Mouse (Mus musculus): ENCODE data around the gene Hist1h1a. TPM values are rescaled to one million over a fixed set of nuclear protein-coding genes. Genes with fewer than 3 reads are reported as not detected.
"Not testable (repeated sequence)": the region's sequence is repeated elsewhere in the genome, so short reads cannot be mapped to it uniquely, and the experiment has no call there.

Hist1h1a gene
- polyA plus RNA-seq, 1 experiment = 0.22 TPM

DNA sequence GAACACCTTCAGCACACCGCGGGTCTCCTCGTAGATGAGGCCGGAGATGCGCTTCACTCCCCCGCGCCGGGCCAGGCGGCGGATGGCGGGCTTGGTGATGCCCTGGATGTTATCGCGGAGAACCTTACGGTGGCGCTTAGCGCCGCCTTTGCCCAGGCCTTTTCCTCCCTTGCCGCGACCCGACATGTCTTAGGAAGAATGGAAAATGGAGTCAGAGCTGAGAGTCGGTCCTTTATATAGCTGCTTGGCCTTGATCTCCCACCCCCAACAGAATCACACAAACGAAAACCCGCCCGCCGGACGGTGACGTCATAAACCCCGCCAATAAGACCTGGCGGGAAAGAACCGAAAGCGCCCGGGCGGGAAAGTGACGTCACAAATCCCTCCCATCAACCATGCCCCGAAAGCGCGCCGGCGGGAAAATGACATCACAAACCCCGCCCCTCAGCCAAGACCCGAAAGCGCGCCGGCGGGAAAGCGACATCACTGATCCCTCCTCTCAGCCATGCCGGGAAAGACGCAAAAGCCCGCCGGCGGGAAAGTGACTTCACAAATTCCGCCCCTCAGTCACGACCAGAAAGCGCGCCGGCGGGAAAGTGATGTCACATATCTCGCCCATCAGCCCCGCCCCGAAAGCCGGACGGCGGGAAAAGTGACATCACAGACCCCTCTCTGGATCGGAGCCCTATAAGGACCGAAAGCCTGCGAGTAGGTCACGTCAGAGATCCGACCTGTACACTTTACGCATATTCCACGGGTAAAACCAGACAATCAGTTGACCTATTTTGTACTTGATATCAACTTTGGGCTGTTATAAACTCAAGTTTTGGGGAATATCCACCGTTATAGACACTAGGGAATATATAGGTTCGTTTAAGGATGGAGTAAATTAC is 2.2 kb upstream of the Hist1h1a start, which contains the start of gene Hist1h4a:
Hist1h4a (minus strand) TSS at position 259 of the 893 bp plus-strand sequence.
- H3K27me3 ChIP-seq (replicated peaks; ENCODE audit: control insufficient read depth, insufficient read depth, low read length) = no peaks in the 10 kb centered on the region
- peak; percentile 99 for DNase-seq
- no peaks in the 10 kb centered on the region for H3K36me3 ChIP-seq (ENCODE audit: control insufficient read depth, insufficient read depth, low read length)
- peak within 1 kb of the TSS; percentile 39; the same call in 1 of the 2 replicates for H3K27ac ChIP-seq (ENCODE audit: insufficient read depth, low read depth, low read length)
- H3K4me1 ChIP-seq (ENCODE audit: control insufficient read depth, insufficient read depth, low read length) = peaks cover 12% of the 10 kb centered on the region; the same call in 1 of the 2 replicates
- TF ChIP-seq CTCF (conservative IDR thresholded peaks at IDR 0.05; ENCODE audit: insufficient read depth, insufficient read length, low read depth, low read length) = no peak
- TF ChIP-seq POLR2A (IDR thresholded peaks at IDR 0.05; ENCODE audit: low read depth, low read length) = peak; percentile 68
- peak within 1 kb of the TSS; percentile 71 for H3K4me3 ChIP-seq (ENCODE audit: insufficient read depth, low read depth, low read length)
- WGBS = under 1% methylated on average over 68 of the region's 72 CpGs

DNA sequence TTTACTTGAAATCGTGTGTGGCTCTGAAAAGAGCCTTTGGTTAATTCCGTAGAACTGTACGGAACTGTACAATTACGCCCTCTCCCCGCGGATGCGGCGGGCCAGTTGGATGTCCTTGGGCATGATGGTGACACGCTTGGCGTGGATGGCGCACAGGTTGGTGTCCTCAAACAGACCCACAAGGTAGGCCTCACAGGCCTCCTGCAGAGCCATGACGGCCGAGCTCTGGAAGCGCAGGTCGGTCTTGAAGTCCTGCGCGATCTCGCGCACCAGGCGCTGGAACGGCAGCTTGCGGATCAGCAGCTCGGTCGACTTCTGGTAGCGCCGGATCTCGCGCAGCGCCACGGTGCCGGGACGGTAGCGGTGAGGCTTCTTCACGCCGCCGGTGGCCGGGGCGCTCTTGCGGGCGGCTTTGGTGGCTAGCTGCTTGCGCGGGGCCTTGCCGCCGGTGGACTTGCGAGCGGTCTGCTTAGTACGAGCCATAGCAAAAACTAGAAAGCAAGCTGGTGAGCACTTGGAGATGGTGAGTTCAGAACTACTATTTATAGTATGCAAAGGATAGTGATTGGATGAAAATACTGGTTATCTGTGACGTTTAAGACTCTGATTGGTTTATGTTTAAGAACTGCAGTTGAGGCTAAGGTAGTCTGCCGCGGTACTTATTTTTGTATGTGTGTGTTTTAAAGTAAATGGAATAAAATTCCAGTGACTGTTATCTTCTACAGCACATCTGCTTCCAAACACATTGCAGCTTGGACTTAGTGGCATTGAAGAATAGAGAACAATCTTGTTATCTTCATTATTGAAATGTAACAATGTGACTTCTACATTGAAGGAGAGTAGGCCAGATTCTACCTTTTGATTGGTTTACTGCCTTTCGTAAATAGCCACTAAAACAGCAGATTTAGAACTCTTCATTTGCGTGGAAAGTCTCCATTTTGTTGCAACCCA is 1.3 kb upstream of the Hist1h1a start, which contains the start of gene Hist1h3a:
Hist1h3a (minus strand) TSS at position 516 of the 951 bp plus-strand sequence.
- not testable (repeated sequence) for H3K27me3 ChIP-seq (replicated peaks; ENCODE audit: control insufficient read depth, insufficient read depth, low read length); H3K36me3 ChIP-seq (ENCODE audit: control insufficient read depth, insufficient read depth, low read length)
- WGBS = 1% methylated on average over 30 of the region's 52 CpGs
- peaks cover 11% of the 10 kb centered on the region; the same call in 1 of the 2 replicates for H3K4me1 ChIP-seq (ENCODE audit: control insufficient read depth, insufficient read depth, low read length)
- H3K27ac ChIP-seq (ENCODE audit: insufficient read depth, low read depth, low read length) = peak within 1 kb of the TSS; percentile 46; the same call in 1 of the 2 replicates
- peak; percentile 84 for DNase-seq
- peak within 1 kb of the TSS; percentile 53 for H3K4me3 ChIP-seq (ENCODE audit: insufficient read depth, low read depth, low read length)

DNA sequence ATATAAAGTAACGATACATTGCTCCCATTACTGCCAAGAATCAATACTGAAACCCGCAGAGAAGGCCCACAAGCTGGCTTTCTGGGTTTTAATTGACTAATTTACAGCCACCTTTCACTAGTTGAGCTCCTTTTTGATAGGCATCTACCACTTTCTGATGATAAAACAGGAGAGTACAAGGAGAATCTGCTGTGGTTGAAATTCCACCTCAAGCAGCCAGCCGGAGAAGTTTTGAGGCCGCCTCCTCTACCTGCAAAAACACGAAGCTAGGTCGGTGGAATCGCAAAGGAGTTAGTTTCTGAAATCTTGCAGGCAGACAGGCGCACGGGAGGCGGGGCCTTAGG is 252 bp upstream of the Hist1h1a start:
- no peak for TF ChIP-seq POLR2A (IDR thresholded peaks at IDR 0.05; ENCODE audit: low read depth, low read length)
- no peak for TF ChIP-seq CTCF (conservative IDR thresholded peaks at IDR 0.05; ENCODE audit: insufficient read depth, insufficient read length, low read depth, low read length)
- under 1% methylated on average over 10 of the region's 10 CpGs for WGBS
- H3K4me1 ChIP-seq (ENCODE audit: control insufficient read depth, insufficient read depth, low read length) = peaks cover 8% of the 10 kb centered on the region; the same call in 1 of the 2 replicates
- peak overlapping the region; percentile 52 for H3K4me3 ChIP-seq (ENCODE audit: insufficient read depth, low read depth, low read length)
- peak overlapping the region; percentile 46; the same call in 1 of the 2 replicates for H3K27ac ChIP-seq (ENCODE audit: insufficient read depth, low read depth, low read length)
- no peaks in the 10 kb centered on the region for H3K27me3 ChIP-seq (replicated peaks; ENCODE audit: control insufficient read depth, insufficient read depth, low read length)
- no peak for DNase-seq
- no peaks in the 10 kb centered on the region for H3K36me3 ChIP-seq (ENCODE audit: control insufficient read depth, insufficient read depth, low read length)

DNA sequence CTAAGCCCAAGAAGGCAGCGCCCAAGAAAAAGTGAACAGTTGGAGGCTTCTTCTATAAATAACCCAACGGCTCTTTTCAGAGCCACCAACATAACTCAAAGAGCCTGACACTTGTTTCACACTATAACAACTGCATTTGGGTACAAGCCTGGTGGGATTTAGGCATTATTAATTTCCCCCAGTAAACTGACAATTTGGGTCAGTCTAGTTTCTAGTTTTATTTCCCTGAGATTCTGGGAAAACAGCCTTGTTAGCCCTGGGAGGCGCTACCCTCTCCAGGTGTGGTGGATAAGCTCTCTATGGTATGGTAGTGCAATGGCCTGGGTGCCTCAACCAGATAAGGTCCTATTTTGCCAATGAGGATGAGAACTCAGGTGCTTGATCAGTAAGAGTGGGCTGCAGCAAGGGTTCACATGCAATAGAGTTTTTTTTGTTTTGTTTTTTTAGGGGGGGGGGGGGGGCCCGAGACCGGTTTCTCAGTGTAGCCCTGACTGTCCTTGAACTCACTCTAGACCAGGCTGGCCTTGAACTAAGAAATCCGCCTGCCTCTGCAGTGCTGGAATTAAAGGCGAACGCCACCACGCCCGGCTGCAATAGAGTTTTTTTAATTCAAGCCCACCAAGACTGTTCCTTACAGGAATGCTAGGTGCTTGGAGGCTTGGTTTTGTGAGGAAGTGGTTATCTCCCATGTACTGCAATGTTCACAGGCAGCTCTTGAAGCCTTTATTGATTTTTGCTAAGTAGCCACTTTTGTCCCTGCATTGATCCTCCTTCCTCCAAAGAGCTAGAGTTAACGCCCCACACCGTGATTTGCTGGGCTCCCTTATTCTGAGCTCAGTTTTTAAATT is 1.1 kb downstream of the Hist1h1a start:
- TF ChIP-seq POLR2A (IDR thresholded peaks at IDR 0.05; ENCODE audit: low read depth, low read length) = no peak
- no peak for TF ChIP-seq CTCF (conservative IDR thresholded peaks at IDR 0.05; ENCODE audit: insufficient read depth, insufficient read length, low read depth, low read length)
- H3K4me3 ChIP-seq (ENCODE audit: insufficient read depth, low read depth, low read length) = no peak overlapping the region
- no peak overlapping the region for H3K27ac ChIP-seq (ENCODE audit: insufficient read depth, low read depth, low read length)

DNA sequence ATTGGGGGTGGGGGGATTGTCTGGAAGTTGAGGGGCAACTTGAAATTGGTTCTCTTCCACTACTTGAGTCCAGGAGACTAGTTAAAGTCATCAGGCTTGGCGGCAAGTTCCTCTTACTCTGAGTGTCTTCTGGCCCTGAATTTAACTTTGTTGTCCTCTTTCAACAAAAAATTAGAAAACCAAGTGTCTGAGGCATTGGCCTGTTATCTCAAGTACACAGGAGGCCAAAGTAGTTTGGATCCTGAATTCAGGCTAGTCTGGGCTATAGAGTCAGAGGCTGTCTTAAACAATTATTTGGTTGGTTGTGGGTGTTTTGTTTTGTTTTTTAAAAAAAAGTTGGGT is 1.7 kb downstream of the Hist1h1a start:
- no peak overlapping the region for H3K27ac ChIP-seq (ENCODE audit: insufficient read depth, low read depth, low read length)
- H3K27me3 ChIP-seq (replicated peaks; ENCODE audit: control insufficient read depth, insufficient read depth, low read length) = no peaks in the 10 kb centered on the region
- 94% methylated on average over 1 of the region's 1 CpGs for WGBS

More for the DNA sequence above, 1.1 kb downstream of the Hist1h1a start:
- 65% methylated on average over 12 of the region's 12 CpGs for WGBS
- H3K36me3 ChIP-seq (ENCODE audit: control insufficient read depth, insufficient read depth, low read length) = no peaks in the 10 kb centered on the region
- no peaks in the 10 kb centered on the region for H3K27me3 ChIP-seq (replicated peaks; ENCODE audit: control insufficient read depth, insufficient read depth, low read length)
- H3K4me1 ChIP-seq (ENCODE audit: control insufficient read depth, insufficient read depth, low read length) = peaks cover 8% of the 10 kb centered on the region; the same call in 1 of the 2 replicates
- no peak for DNase-seq

DNA sequence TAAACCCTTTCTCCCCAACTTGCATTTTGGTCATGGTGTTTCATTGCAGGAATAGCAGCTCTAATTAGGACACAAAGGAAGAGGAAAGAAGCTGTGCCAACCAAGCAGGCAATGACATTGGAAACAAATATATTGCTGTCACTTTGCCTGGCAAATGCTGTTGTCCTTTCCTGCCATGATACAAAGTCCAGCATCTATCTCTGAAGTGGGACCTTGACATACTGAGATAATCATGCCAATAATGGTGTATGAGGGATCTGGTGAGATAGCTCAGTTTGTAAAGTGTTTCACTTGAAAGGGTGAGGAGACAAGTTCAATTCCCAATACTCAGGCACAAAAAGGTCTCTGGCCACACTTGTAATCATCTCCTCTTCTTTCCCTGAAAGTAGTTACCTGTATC is 3.3 kb downstream of the Hist1h1a start:
- Histone ChIP-seq H3K36me3 (ENCODE audit: control insufficient read depth, insufficient read depth, low read length) (no peaks in the 10 kb centered on the region), H3K27ac (ENCODE audit: insufficient read depth, low read depth, low read length) (no peak overlapping the region), H3K27me3 (replicated peaks; ENCODE audit: control insufficient read depth, insufficient read depth, low read length) (no peaks in the 10 kb centered on the region), H3K4me3 (ENCODE audit: insufficient read depth, low read depth, low read length) (no peak overlapping the region), H3K4me1 (ENCODE audit: control insufficient read depth, insufficient read depth, low read length) (peaks cover 4% of the 10 kb centered on the region; the same call in 1 of the 2 replicates)
- TF ChIP-seq CTCF (conservative IDR thresholded peaks at IDR 0.05; ENCODE audit: insufficient read depth, insufficient read length, low read depth, low read length) (no peak), POLR2A (IDR thresholded peaks at IDR 0.05; ENCODE audit: low read depth, low read length) (no peak)
- no peak for DNase-seq

More for the DNA sequence above, 1.7 kb downstream of the Hist1h1a start:
- Histone ChIP-seq H3K4me3 (ENCODE audit: insufficient read depth, low read depth, low read length) (no peak overlapping the region), H3K36me3 (ENCODE audit: control insufficient read depth, insufficient read depth, low read length) (no peaks in the 10 kb centered on the region), H3K4me1 (ENCODE audit: control insufficient read depth, insufficient read depth, low read length) (peaks cover 8% of the 10 kb centered on the region; the same call in 1 of the 2 replicates)
- TF ChIP-seq CTCF (conservative IDR thresholded peaks at IDR 0.05; ENCODE audit: insufficient read depth, insufficient read length, low read depth, low read length) = no peak
- TF ChIP-seq POLR2A (IDR thresholded peaks at IDR 0.05; ENCODE audit: low read depth, low read length) = no peak
- DNase-seq = no peak

All from kidney, adult 2 months (tissue).